Mouse (Mus musculus) ES-Bruce4 (cell line): ENCODE data around the gene Msl3l2. TPM values are rescaled to one million over a fixed set of nuclear protein-coding genes. Genes with fewer than 3 reads are reported as not detected.

ENCODE experiments used
- H3K27ac ChIP-seq: 2 replicates; pipeline ENCODE4 v1.5.1; 2012; ENCODE audit warnings: low read length, inconsistent platforms; ENCODE audit not compliant: insufficient read depth
- H3K27me3 ChIP-seq: 2 replicates; pipeline ENCODE4 v1.6.1; 2012; ENCODE audit warnings: mild to moderate bottlenecking, low read length, inconsistent platforms; ENCODE audit not compliant: control insufficient read depth, poor library complexity, insufficient read depth, severe bottlenecking
- H3K36me3 ChIP-seq: 2 replicates; pipeline ENCODE4 v1.6.1; 2012; ENCODE audit warnings: inconsistent platforms, mild to moderate bottlenecking, low read length, moderate library complexity; ENCODE audit not compliant: control insufficient read depth, poor library complexity, insufficient read depth, severe bottlenecking
- H3K4me1 ChIP-seq: one replicate; pipeline ENCODE4 v1.8.1; 2011; ENCODE audit warnings: low read length; ENCODE audit not compliant: control insufficient read depth, insufficient read depth
- H3K4me3 ChIP-seq: 2 replicates; pipeline ENCODE4 v1.5.1; 2011; ENCODE audit warnings: low read depth, mild to moderate bottlenecking, low read length
- H3K9ac ChIP-seq: 2 replicates; pipeline ENCODE4 v1.6.1; 2012; ENCODE audit warnings: low read depth, mild to moderate bottlenecking, inconsistent platforms; ENCODE audit not compliant: poor library complexity, severe bottlenecking
- H3K9me3 ChIP-seq: replicated peaks from 2 replicates; pipeline ENCODE4 v1.6.1; 2012; ENCODE audit warnings: mild to moderate bottlenecking, low read length, inconsistent platforms; ENCODE audit not compliant: control insufficient read depth, poor library complexity, insufficient read depth, severe bottlenecking
- CTCF ChIP-seq: IDR thresholded peaks from one replicate; pipeline ENCODE4 v1.8.1; 2011; ENCODE audit warnings: low read depth, low read length
- EP300 ChIP-seq: IDR thresholded peaks from 2 replicates; pipeline ENCODE4 v1.6.1; 2011; ENCODE audit warnings: low read depth, low read length; ENCODE audit not compliant: insufficient read depth
- POLR2A ChIP-seq: IDR thresholded peaks from one replicate; pipeline ENCODE4 v1.8.1; 2011; ENCODE audit warnings: low read length; ENCODE audit not compliant: insufficient read depth
- polyA plus RNA-seq: library from polyadenylated mRNA; stranded (reverse); fragments of >200 nt; gene quantifications from 2 replicates; pipeline ENCODE4 v1.2.4, GENCODE M21; 2011; ENCODE audit warnings: low read depth; ENCODE audit not compliant: missing spikeins, insufficient read depth, insufficient read length

The Msl3l2 gene
- polyA plus RNA-seq, 1 experiment, result 2.4 TPM

DNA sequence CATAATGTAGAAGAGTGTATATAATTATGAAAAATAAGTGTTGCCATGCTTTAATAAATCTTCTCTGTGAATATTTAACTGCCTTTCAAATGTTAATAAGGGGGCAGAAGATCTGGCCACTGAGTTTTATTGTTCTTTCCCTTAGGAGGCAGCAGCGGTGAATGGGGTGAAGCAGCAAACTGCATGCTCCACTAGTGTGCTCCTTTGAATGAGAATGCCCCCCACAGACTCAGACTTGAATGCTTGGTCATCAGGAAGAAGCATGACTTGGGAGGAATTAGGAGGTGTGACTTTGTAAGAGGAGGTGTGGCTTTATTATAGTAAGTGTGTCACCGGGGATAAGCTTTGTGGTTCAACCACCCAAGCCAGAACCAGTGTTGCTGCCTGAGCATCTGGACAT is 52.0 kb downstream of the Msl3l2 start:
- no peaks in the 10 kb centered on the region for H3K27me3 ChIP-seq
- H3K9me3 ChIP-seq, result no peaks in the 10 kb centered on the region
- H3K4me3 ChIP-seq, result no peak overlapping the region
- no peak for TF ChIP-seq CTCF
- TF ChIP-seq POLR2A, result no peak
- TF ChIP-seq EP300, result no peak
- H3K36me3 ChIP-seq, result no peaks in the 10 kb centered on the region
- H3K27ac ChIP-seq, result no peak overlapping the region
- H3K9ac ChIP-seq, result no peak overlapping the region
- no peaks in the 10 kb centered on the region for H3K4me1 ChIP-seq

DNA sequence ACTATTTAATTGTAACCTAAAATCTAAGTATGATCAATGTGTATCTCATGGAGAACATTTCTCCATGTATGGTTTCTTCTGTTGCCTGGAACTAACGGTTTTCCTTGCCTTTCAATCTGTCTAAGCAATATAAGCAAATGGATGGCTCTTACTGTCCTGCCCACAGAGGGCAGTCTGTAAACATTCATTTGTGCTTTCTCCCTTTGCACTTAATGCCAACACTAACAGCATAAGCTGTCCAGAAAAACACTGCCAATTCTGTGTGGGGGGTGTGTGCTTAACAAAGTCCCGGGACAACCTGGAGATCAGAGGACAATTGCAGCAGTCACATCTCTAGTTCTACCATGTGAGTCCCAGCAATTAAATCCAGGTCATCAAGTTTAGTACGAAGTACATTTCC is 57.7 kb downstream of the Msl3l2 start:
- Histone ChIP-seq H3K9ac (no peak overlapping the region), H3K27ac (no peak overlapping the region), H3K4me1 (no peaks in the 10 kb centered on the region), H3K4me3 (no peak overlapping the region), H3K36me3 (no peaks in the 10 kb centered on the region), H3K9me3 (no peaks in the 10 kb centered on the region), H3K27me3 (no peaks in the 10 kb centered on the region)
- no peak for TF ChIP-seq EP300
- no peak for TF ChIP-seq POLR2A
- no peak for TF ChIP-seq CTCF

DNA sequence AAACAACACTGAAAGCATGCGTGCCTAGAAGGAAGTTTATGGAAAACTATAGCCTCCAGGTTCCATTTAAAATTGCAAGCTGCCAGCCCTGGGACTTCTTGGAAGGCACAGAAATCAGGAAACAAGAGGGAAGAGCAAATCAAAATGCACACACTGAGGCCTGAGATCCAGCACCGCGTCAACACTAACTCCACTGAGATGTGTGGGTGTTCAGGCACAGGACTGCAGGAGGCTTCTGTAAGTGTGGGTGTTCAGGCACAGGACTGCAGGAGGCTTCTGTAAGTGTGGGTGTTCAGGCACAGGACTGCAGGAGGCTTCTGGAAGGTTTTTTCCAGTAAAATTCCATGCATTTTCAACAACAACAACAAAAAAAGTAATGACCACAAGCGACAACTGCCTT is 59.0 kb downstream of the Msl3l2 start:
- Histone ChIP-seq H3K36me3 (no peaks in the 10 kb centered on the region), H3K9ac (no peak overlapping the region), H3K27me3 (no peaks in the 10 kb centered on the region), H3K4me3 (no peak overlapping the region), H3K4me1 (no peaks in the 10 kb centered on the region), H3K9me3 (no peaks in the 10 kb centered on the region), H3K27ac (no peak overlapping the region)
- TF ChIP-seq EP300 (no peak), POLR2A (no peak), CTCF (no peak)

Other genes starting within 250 kb of the Msl3l2 start
- gene Tbc1d32, start 121.8 kb downstream of the Msl3l2 start, polyA plus RNA-seq, result 8.6 and 9.5 TPM in 2 replicates